Mouse (Mus musculus) kidney, adult 2 months (tissue): ENCODE results near the gene Lpar5.

Experiments used
- CTCF ChIP-seq: fragments of 200-500 bp; conservative IDR thresholded peaks from 2 replicates; pipeline ENCODE4 v1.5.1; 2011; ENCODE audit warnings: low read depth, mild to moderate bottlenecking, control low read depth, low read length, moderate library complexity, mixed read lengths; ENCODE audit not compliant: insufficient read depth, insufficient read length
- POLR2A ChIP-seq: fragments of 200-500 bp; IDR thresholded peaks from one replicate; pipeline ENCODE4 v1.6.1; 2011; ENCODE audit warnings: low read depth, low read length, control low read depth

GRCm38 (mm10) chr6:125092372-125092771, 24.7 kb downstream of the Lpar5 start:
- no peak for TF ChIP-seq POLR2A
- TF ChIP-seq CTCF: no peak
